Mouse (Mus musculus): ENCODE measurements at regions not wholly inside any gene's neighbourhood (a gene's known extent, or its start where the extent isn't known, plus 50 kb on each side); places are given as distances from the start of the nearest gene placed in this dataset.

DNA sequence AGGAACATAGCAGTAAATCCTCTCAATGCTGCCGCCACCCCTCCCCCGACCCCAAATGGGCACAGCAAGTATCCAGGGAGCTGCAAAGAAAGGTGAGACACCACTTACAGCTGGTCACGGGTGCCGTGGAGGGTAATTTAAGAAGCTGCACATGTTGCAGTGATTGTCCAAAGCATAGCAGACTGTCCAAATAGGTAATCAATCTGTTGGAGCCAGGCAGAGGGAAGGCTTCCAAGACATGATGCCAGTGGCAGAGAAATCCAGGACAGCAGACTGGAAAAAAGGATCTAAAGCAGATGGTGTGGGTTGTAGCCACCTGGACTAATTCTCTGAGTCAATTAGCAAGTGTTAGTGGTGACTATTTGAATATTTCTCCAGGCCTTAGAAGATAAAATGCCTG lies 506.6 kb downstream of the Basp1 start:
- no peak for TF ChIP-seq ZC3H11A (IDR thresholded peaks at IDR 0.05; ENCODE audit: borderline replicate concordance, low read depth, low read length)
- no peak for TF ChIP-seq ZNF384 (IDR thresholded peaks at IDR 0.05; ENCODE audit: low read depth, low read length)
